Mouse (Mus musculus) thymus, postnatal 36 days (tissue): ENCODE results near the gene Osgin1.
A peak's percentile ranks its signal among the peaks of the same experiment; 100 is the strongest.

ENCODE experiments used
- DNase-seq, 2 experiments: peaks; one replicate each; pipeline ENCODE4 v3.0.0; 2022; ENCODE audit warnings: mixed read lengths in 2 of 2

Gene Osgin1

DNA sequence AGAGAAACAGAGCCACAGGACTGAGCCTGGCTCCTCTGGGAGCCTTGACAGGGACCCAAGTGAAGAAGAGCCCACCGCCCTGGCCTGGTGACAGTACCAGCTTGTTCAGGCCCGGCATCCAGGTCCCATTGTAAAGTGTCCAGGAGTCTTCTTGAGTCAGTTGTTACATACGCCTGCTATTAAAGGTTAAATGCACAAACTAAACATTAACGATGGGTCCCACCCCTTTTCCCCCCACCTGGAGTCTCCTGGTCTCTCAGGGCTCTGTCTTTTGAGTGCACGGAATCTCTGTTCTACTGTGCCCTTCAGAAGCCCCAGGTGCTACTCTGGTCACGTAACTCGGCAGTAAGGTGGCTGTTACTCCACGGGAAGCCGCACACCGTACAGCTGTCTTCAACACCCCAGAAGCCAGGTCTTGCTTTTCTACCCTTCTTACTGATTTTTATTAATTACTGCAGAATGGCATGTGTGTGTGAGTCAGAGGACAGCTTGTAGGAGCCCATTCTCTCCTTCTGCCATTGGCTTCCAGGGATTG lies 9.7 kb upstream of the Osgin1 start:
- peak in 1 of 2 experiments; percentile 40 for DNase-seq

DNA sequence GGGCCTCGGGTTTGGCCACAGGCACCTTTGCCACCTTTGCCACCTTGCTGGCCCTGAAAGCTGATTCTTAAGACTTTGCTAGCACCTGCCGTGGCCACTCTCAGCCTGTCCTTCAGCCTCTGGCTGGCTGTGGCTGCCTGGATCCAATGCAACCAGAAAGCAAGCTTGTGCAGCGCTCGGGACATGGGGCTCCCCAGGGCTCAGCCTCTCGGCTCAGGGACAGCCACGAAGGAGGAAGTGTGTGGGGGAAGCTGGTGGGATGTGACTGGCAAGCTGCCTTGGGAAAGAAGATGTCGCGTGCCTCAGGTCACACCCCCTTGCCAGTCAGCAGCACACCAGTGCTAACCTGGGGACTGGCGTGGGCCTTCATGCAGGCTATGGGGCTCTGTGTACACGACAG lies 9.2 kb upstream of the Osgin1 start:
- peak; percentile 58 to 64 for DNase-seq

DNA sequence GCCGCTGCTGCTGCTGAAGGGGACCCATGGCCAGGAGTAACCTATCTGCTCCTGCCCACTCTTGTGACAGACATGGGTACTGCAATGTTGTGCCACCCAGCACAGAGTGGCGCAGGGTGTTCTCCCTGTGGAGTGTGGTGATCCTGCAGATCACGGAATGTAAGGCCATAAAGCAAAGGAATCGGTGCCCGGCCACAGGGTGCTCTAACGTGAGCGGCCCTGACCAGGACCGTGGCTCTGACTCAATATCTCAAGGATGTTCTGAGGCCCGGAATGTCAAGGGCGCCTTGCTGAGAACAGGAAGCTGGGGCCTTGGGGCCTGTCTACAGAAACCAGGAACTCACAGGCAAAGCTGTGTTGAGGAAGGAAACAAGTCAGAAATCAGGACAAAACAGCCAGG lies 8.4 kb upstream of the Osgin1 start:
- peak; percentile 54 to 63 for DNase-seq

DNA sequence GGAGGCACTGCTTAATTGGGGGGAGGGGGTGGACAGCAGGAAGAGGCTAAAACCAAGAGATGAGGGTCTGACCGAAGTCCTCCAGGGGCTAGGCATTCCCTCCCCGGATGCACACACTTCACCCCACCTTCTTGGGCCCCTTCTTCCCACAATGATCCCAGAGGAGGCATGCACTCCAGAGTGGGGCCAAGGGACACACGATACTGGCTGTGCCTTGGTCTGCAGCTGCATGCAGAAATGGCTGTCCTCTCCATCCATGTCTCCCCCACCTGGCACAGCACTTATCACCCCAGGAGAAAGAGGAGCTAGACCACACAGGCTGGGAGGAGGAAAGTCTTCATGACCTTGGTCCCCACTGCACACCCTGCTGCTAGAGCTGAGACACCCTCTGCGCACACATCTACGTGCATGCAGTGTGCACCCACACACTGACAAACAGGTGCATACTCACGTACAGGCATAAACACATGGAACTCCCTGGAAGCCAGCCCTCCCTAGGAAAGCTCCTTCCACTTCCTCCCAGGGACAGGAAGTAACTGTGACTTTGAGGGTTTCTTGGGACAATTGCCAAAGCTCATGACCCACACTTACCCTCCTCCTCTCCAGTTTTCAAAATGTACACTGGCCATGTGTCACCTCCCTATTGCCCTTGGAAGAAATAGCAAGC lies 7.7 kb upstream of the Osgin1 start:
- DNase-seq, result no peak

DNA sequence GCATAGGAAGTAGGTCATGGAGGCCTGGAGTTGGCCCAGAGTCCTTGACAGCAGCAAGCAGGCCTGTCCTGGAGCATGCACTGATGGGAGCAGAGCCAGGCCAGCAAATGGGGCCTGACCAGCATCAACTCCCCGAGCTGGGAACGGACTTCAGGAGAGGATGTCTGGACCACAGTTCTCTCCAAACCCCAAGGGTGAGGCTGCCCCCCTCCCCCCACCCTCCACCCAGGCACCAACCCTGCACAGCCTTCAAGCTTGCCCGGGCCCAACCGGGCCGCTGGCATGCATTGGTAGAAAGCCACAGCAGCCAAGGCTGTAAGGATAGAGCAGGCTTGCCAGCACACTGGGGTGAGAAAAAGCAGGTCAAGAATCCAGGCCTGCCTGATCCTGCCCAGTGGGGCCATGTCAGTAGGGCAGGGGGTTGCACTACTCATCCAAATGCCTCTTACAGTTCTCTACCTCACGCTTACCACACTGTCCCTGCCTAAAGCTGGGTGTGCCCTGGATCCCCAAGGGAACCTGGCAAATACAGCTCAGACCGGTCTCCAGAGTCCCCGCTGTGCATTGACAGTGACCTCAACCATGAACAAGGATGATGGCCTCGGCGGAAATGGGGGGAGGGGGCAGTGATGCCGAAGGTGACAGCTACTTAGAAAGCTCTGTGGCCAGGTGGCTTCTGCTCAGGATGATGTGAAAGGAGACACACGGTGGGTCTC lies 6.1 kb upstream of the Osgin1 start:
- no peak for DNase-seq

DNA sequence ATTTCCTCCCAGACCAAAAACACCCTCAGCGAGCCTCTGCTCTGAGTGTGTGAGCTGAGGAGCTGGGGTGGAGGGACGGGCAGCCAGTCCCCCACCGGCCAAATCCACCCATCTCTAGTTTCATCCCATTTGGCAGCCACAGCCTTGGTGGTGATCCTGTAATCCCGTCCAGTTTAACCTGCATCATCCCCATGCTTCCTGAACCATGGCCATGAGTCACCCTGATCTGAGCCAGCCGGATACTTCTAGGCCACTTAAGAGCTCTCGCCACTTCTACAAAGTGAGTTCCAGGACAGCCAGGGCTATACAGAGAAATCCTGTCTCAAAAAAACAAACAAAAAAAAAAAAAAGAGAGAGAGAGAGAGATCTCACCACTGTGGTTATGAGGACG lies 5.6 kb upstream of the Osgin1 start:
- no peak for DNase-seq

DNA sequence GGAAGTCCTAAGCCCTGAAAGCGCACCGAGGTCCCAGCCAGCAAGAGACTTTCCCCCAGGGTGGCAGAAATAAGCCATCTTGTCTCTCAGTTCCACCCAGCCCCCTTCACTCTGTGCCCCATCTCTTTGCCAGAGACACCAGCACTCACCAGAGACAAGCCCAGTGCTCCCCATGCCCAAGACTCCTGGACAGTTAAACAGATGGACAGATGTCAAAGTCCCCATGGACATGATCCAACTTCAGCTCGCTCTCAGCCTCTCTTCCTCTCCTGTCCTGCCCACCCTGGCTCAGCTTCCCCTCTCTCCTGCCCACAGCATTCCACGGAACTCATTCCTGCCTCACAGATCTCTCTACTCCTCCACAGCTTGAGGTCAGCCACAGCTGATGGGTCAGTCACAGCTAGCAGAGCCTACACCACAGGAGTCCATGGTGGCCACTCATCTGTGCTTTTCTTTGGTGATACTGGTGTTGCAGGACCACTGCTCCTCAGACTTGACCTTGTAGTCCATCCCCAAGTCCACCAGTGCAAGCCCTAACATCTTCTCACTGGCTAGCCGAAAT lies 5.1 kb upstream of the Osgin1 start:
- DNase-seq, result no peak

DNA sequence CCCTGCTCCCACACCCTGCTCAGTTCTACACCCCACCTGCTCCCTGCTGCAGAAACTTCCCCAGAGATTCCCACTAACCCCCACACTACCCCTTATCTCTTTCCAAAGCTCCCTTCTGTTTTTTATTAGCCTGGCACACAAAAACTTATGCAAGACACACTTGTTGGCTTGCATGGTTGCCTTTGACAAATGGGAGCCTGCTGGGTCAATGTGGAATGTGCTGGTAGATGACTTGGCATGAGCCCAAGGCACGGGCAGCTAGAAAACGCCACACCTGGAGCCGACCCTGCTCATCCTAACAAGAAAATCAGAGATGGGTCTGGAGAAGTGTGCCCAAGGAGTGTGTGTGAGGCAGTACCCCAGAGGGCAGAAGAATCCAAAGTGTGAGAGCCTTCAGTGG lies 4.4 kb upstream of the Osgin1 start:
- DNase-seq, result no peak

DNA sequence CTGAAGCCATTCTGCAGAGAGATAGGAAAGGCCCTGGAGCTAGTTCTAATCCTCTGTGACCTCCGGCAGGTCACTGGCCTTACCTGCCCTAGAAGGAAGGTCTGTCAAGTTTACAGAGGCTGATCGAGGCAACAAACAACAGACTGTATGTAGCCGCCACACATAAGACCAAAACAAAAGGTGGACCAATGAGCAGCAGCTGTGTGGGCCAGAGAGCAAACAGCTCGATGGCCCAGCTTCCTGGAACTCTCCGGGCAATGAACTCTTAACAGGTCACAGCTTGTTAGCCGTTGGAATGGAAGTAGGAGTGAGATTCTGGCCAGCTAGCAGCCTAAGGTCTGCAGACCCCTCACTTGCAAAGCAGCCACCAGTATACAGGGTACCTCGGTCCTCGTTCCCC lies 3.7 kb upstream of the Osgin1 start:
- DNase-seq, result no peak

DNA sequence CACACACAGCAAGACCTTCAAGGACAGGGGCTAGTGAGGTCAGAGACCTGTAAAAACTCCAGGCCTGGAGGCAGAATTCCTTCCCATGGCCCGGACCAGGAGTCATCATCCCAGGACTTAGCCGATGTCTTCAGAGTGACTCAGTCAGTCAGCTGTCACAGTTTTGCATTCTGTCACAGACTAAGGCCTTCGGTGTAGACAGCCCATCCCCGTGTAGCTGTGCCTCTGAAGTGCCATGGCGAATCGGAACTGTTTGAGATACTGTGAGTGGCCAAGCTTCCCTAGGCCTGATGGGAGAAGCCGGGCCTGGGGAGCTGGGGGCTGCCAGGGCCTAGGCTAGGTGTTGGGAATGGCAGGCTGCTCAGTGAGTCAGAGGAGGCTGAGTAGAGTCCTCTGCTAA lies 3.2 kb upstream of the Osgin1 start:
- DNase-seq, result no peak

DNA sequence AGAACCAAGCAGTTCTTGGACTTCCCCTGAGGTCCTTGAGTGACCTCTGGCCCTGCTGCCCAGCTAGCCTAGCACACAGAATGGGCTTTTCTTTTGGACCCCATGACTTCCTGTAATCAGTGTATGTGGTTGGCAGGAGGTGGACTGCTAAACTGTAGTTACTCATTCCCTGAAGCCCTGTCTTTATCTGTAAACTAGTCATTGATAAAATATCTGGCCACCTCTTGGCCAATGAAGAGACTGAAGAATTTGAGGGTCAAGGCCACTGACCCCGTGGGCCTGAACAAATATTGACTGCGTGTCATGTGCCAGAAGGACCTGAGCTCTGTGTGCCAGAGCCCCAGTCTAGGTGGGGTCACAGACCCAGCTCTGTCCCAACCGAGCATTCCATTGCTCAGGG lies 1.6 kb upstream of the Osgin1 start:
- DNase-seq, result no peak

DNA sequence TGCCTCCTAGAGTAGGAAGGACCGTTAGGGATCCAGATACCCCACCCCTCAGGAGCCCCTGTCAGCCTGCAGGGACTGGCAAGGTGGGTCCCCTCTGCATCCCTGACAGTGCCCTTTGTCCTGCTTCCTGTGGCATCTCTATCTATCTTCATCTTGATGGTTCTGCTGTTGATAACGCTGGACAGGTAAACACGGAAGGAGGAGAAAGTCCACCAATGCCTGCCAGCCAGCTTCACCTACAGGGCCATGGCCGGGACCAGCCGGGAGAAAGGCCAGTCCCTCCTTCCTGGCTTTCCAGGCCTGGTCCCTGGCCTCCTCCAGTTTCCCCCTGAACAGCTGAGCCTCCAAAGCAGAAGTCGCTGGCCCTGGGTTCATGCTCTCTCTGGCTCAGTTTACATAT lies 645 bp downstream of the Osgin1 start:
- DNase-seq, result no peak

DNA sequence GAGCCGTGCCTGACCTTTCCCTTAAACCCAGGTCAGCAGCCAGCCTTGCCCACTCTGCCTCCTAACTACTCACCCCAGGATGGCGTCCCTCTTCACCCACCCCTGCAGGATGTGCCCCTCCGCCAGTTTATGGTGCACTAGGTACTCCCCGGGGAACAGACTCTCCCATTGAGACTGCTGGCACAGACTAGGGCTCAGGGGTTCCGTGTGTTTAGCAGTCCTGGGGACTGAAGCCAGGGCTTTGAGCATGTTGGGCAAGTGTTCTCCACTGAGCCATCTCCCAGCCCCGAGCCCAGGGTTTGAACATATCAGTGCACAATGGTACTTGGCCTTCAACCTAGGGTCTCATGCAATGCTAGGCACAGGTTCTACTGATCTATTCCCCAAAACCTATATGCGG lies 1.6 kb downstream of the Osgin1 start:
- DNase-seq, result no peak

DNA sequence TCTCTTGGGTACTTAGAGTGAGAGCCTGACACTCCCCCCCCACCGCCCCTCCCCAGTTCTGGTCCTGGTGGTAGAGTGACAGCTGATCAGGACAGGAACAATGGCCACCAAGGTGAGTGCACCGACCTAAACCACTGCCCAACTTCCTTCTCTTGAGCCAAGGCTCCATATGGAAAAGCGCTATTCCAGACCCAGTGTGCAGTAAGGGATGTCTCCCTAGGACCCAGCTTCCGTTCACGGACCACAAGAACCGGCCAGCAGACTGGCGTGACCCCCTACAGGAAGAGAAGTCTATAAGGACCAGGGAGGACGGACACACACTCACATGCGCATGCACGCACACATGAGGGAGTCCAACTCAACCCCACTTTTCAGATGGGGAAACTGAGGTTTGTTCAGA lies 2.4 kb downstream of the Osgin1 start:
- no peak for DNase-seq

DNA sequence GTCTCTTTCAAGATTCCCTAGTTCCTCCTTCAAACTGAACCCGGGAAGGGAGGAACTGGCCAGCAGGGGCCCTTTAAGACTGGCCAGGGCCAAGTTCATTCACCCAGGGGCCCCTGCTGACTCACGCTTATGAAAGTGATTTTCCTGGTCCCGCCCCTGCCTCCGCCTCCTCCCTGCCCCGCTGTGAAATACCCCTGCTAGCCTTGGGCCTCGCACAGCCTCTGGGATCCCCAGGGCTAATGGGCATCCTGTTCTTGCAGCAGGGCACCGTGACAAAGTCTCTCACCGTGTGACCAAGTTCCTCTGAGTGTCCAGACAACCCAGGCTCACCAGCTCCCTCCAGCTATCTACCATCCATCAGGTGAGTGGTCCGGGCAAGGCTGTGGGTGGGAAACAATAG lies 3.0 kb downstream of the Osgin1 start:
- no peak for DNase-seq

DNA sequence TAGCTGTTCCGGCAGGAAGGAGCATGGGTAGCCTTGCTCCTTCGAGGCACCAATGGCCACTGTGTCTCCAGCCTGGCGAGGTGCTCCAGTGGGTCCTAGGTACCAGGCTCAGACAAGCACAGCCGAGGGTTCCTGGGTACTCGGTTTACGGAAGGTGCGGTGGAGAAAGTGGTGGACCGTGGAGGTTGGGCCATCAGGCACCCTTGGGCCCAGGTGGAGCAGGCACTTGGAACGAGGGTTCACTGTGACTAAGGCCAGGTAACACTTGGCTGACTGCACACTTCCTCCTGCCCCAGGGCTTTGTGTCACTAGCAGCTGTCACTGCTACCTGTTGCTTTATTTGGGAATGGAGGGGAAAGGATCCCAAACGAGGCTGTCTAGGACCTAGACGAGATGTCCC lies 3.6 kb downstream of the Osgin1 start:
- no peak for DNase-seq

DNA sequence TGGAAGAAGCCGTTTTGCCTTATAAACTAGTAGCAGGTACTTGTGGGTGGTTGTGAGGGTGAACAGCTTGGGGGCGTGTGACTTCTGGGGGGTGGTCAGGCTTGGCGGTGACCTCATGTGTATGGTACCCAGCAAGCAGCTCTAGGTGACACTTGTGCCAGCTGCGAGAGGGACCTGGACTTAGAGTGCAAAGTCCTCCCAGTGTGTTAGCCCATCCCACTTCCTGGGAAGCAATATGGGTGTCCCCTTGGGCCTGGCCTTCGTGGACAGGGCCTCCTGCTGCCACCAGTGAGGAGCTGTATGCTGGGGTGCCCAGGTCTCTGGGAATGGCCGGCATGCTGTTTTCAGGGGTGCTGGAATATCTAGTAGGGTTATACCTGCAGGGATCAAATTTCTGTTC lies 5.0 kb downstream of the Osgin1 start:
- DNase-seq, result no peak

DNA sequence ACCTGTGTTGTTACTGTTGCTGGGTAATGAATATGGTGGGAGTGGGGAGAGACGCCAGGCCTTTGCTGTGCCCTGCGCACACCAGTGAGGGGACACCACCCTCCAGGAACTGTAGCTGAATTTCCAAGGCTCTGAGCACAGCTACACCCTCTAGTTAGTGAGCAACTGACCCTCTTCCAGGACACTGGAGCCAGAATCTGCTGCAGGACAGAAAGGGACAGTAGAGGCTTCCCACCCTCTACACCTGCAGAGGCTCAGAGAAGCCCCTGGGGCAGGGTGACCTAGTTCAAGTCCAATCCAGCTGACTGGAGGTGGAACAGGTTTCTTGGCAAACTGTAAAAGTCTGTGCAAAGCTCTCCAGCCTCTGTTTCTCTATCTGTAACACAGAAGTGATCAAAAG lies 5.5 kb downstream of the Osgin1 start:
- DNase-seq, result no peak

DNA sequence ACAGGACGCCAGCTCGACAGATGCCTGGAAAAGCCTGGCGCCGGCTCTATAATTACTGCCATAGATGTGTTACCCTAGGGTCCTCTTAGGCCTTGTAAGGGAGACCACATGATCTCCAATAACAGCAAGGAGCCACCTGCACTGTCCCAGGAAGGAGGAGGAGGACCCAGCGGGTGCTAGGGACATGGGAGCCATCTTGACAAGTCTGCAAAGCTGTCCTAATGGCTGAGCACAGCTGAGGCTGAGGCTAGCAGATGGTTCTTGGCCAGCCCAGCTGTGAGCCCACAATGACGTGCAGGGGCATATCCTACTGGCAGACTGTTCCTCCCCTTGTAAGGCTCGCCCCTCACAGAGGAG lies 5.9 kb downstream of the Osgin1 start:
- no peak for DNase-seq

DNA sequence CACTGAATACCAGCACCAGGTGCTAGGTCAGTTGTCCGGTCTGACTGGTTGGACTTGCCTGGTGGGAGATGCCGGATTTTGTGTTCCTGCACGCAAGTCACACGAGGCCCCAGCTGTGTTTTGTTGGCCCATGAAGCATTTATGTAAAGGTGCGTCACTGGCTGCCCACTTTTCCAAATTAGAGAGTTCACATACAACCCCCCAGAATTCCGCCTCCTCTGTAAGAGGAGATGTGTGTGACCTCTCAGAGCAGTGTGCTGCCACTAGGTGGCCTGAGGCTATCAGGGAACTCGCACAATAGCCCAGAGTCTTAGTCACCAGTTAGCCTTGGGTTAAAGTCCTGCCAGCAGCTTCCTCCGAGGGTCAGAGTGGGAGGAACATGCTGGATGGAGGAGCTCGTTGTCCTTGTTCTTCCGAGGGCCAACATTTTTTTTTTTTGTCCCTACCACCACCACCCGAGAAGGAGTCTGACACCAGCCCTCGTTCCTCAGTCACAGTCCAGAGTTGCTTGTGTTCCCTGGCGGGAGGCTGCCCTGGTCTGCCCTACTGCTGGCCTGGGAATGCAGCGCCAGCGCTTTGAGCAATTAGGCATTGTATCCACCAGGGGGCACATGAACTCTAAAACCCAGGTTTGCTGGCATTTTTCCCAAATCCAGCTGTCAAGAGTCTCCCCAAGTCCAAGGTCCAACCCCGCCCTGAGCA lies 6.5 kb downstream of the Osgin1 start:
- peak; percentile 41 to 42 for DNase-seq

DNA sequence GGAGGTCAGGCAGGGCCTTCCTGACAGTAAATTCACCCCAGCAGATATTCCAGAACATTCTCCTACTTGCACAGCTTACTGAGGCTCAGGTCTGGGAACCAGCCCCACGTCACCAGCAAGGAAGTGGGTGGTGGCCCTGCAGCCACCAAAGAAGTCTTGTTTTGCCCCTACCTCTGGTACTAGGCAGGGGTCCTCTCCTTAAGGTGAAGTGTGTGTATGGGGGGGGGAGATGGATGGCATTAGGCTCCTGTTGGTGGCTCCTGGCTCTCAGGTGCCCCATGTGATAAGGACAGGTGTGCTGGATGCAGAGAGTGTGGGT lies 7.0 kb downstream of the Osgin1 start:
- no peak for DNase-seq

DNA sequence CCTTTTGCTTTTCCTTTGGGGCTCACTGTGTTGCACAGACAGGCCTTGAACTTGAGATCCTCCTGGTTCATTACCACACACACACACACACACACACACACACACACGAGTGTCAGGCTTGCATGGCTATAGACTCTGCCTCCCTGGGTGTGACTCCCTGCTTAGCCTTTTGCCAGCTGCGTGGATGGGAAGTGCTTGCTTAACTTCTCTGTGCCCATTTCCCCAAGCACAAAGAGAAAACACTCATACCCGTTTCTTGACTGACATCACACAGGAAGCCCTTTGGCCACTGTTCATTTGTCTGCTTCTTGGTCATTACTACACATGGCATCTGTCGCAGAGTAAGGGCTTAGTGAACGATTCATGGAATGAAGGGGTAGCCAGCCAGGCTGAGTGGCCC lies 8.1 kb downstream of the Osgin1 start:
- no peak for DNase-seq

DNA sequence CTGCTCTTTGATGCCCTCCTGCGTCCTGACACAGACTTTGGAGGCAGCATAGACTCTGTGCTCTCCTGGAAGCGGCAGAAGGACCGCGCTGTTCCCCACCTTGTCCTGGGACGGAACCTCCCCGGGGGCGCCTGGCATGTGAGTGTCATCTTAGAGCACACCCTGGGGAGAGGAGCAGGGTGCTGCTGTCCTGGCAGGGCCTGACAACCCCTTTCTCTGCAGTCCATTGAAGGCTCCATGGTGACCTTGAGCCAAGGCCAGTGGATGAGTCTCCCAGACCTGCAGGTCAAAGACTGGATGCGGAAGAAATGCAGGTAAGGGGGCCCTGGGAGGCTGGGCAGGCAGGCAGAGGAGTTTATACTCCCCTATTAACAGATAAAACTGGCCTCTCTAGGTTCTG lies 9.0 kb downstream of the Osgin1 start:
- no peak for DNase-seq
